Mouse (Mus musculus): ENCODE data around the gene Psd.

Gene Psd

DNA sequence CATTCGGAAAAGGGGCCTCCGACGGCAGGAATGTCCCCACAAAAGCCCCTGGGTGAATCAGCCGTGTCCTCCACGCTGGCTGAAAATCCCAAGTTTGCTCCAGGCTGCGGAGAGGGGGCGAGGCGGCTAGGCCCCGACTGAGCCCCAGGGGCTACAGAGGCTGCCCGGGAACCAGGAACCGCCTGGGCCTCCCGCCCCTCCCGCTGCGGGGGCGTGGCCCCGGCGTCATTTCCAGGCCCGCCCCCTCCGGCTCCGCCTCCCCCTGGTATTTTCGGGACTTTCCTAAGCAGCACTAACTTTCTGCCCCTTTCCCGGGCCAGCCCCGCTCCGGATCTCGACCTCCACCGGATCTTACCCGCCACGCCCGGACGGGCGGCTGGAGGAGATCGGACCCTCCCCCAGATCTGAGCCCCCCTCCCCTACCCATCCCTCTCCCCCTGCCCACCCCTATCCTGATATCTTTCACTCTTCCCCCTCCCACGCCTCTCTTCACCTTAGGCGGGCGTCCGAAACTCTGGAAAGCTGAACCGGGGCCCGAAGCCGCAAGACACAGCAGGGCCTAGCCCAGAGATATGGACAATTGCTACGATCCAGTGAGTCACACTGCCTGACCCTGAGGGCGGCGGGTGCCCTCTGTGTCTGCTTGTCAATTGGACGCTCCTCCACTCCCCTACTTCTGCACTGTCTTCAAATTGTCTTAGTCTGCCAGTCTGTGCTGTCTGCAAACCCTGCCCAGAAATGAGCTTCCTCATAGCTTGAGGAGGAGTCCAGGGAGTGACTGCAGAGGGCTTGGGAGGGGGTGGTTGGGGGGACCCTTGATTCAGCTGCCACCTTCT, 21.3 kb downstream of the Psd start:
- peak; percentile 97 for DNase-seq (ENCODE audit: inconsistent ontology term)

DNA sequence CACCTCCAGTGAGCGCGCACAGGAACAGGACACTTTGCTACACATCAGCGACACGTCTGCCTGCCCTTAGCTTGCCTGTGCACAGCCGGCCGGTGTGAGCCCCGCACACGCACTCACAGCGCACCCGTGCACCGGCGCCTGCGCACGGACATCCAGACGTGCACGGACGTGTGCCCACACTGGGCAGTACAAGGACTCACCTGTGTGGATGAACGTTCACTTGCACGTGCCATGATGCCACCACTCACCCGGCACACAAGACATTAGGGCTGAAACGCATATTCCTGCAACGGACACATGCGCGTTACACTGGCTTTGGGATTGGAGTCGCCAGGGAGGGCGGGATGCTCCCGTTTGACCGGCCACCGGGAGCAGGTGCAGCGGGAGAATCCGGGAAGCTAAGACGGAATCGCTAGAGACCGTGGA, 22.0 kb downstream of the Psd start:
- no peak for DNase-seq (ENCODE audit: inconsistent ontology term)

DNA sequence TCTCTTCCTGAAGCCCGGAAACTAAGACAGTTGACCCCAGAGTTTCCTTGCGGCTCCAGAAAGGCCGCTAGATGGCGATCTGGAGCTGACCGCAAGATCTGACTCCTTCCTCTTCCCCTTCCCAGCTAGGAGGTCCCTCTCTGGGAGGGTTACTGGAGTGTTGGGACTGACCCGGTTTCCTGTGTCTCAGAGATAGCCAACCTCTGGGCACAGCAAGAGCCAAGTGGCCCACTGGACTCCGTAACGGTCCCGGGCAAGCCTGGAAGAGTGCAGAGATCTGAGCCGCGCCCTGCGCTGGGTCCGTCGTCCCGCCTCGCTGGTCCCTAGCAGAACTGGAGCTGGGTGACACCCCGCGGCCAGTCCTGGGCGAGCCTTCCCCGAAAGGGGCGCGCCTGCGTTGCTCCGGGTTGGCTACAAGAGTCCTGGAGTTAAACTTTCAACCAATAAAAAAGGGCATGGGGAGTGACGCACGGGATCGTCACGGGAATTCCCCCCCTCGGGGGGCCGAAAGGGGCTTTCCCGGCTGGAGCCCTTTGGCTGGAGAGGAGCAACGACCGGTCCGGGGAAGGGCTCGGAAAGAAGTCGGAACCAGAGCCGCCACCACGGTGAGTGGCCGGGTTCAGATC, 22.6 kb downstream of the Psd start, which contains the start of gene Nfkb2:
Nfkb2 (plus strand) TSS at position 105 of the 626 bp plus-strand sequence.
- peak; percentile 99 for DNase-seq (ENCODE audit: inconsistent ontology term)

GRCm38 (mm10) chr19:46303251-46304215, 23.4 kb downstream of the Psd start:
- no peak for DNase-seq (ENCODE audit: inconsistent ontology term)

- DNase-seq (ENCODE audit: inconsistent ontology term) = no peak
Measured at GRCm38 (mm10) chr19:46302551-46302950, 24.4 kb downstream of the Psd start.

DNA sequence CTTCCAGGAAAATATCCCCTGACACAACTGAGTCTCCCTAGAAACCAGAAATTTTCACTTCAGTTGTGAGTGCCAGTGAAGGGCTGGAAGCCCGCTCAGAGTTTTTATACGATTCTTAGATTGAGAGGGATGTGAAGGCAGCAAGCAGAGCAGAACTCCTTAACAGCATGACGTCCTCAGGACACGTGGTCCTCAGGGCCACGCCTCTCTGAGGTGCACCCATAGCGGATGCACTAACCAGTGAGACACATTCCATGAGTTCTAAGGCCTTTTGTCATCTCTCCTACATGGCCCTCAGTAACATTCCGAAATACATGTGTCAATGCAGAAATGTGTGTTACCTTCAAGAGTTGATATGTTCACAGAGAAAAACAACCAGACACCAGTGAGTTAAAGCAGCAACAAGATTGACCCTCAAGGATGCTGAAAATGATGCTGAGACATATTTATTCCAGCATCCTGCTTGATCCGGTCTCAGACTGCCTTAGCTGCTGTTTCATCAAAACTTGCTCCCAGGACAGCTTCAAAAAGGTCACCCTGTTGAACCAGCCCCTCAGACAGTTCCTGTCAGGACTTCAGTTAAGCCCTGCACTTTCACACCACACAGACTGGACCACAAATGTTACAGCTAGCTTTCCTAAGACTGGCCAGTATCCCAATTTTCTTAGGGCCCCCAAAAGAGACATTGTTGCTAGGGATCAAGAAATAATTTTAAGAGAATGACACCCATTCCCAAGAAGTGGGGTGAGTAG, 26.5 kb downstream of the Psd start:
- DNase-seq (ENCODE audit: inconsistent ontology term) = no peak

DNA sequence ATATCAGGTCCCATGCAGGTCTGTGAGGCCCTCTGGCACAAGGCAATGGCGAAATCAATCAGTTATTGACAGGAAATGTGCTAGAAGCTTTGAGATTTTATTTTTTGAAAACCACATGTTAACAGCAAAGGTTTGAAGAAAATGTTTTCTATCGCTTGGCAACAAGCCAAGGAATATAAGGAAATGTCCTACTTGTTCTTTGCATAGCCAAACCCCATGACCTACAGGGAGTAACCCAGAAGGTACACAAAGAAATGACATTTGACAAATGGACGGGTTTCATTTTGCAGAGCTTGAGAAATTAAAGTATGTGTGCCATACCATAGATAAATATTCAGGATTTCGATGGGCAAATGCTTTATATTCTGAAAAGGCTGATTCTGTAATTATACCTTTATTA, 30.0 kb downstream of the Psd start:
- no peak for DNase-seq (ENCODE audit: inconsistent ontology term)

GRCm38 (mm10) chr19:46290535-46291105, 36.3 kb downstream of the Psd start:
- DNase-seq (ENCODE audit: inconsistent ontology term) = no peak

- no peak for DNase-seq (ENCODE audit: inconsistent ontology term)
Measured at GRCm38 (mm10) chr19:46287566-46287965, 39.4 kb downstream of the Psd start.

DNA sequence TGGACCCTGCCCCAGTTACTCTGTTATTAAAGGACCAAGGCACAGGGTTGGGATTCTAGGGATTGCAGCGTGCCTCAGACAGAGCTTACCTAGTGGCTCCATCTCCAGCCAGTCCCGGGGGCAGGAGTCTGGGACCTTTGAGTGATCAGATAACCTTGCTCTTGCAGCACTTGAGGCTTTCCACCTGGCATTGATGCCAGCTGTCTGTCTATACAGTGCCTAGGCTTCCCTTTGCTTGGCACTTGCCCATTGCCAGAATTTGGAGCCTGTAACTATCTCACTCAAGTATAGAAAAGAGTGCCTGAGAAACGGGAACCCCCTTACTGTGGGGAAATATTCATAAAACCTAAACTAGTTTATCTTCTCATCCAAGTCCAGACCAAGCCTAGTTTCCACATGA, 40.0 kb downstream of the Psd start:
- DNase-seq (ENCODE audit: inconsistent ontology term) = no peak

DNA sequence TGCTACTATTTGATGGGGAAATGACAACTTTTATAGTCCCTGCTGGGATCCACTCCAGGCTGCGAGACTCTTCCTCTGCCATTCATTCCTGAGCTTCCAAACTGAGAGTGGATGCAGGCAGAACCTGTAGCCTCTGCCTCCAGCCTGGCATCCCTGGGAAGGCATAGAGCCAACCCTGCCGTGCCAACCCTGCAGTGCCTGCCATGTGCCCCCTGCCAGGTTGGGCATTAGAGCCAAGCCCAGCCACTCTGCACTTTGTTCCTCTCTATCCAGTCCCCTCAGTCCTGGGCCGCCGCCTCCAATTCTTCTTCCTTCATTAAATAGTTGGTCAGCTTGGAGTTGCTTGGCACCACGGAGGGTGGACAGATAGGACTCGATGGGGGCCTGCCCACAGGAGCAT, 40.9 kb downstream of the Psd start:
- no peak for DNase-seq (ENCODE audit: inconsistent ontology term)

- no peak for DNase-seq (ENCODE audit: inconsistent ontology term)
Measured at GRCm38 (mm10) chr19:46285631-46286030, 41.3 kb downstream of the Psd start.

GRCm38 (mm10) chr19:46284686-46285085, 42.3 kb downstream of the Psd start:
- DNase-seq (ENCODE audit: inconsistent ontology term) = no peak

- DNase-seq (ENCODE audit: inconsistent ontology term) = no peak
Measured at GRCm38 (mm10) chr19:46282081-46282849, 44.7 kb downstream of the Psd start.

GRCm38 (mm10) chr19:46275307-46275706, 51.6 kb downstream of the Psd start:
- DNase-seq (ENCODE audit: inconsistent ontology term) = no peak

DNA sequence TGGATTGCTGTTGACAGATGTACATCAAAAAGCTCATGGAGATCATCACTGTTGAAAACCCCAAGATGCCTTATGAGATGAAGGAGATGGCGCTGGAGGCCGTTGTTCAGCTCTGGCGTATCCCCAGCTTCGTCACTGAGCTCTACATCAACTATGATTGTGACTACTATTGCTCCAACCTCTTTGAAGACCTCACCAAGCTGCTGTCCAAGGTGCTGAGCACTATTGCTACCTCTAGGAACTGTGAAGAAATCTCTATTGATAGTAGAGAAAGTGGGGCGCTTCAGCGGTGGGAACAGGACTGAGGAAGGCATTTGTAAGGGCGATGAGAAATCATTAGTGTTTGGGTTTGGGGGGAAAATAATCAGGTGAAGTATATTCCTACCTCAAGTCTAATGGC, 62.2 kb downstream of the Psd start:
- DNase-seq (ENCODE audit: inconsistent ontology term) = no peak
